Mouse (Mus musculus) thymus, adult 2 months (tissue): ENCODE results near the gene Ascl5. TPM values are rescaled to one million over a fixed set of nuclear protein-coding genes. Genes with fewer than 3 reads are reported as not detected.
A peak's percentile ranks its signal among the peaks of the same experiment; 100 is the strongest.

Source experiments
- DNase-seq: peaks from one replicate; pipeline ENCODE4 v3.0.0; 2021
- H3K27ac ChIP-seq: fragments of 200-500 bp; 2 replicates; pipeline ENCODE4 v1.5.1; 2012; ENCODE audit warnings: low read length, control low read depth; ENCODE audit not compliant: control insufficient read depth, insufficient read depth
- H3K27me3 ChIP-seq: fragments of 200-500 bp; 2 replicates; pipeline ENCODE4 v1.6.1; 2012; ENCODE audit warnings: mild to moderate bottlenecking, low read length, moderate library complexity, mixed read lengths; ENCODE audit not compliant: control insufficient read depth, insufficient read depth
- H3K36me3 ChIP-seq: fragments of 200-500 bp; 2 replicates; pipeline ENCODE4 v1.6.1; 2012; ENCODE audit warnings: mild to moderate bottlenecking, low read length, moderate library complexity; ENCODE audit not compliant: control insufficient read depth, insufficient read depth
- H3K4me1 ChIP-seq: fragments of 200-500 bp; replicated peaks from 2 replicates; pipeline ENCODE4 v1.6.1; 2012; ENCODE audit warnings: low read length; ENCODE audit not compliant: control insufficient read depth, insufficient read depth
- H3K4me3 ChIP-seq: fragments of 200-500 bp; 2 replicates; pipeline ENCODE4 v1.5.1; 2012; ENCODE audit warnings: mild to moderate bottlenecking, low read length, control low read depth, moderate library complexity; ENCODE audit not compliant: control insufficient read depth, insufficient read depth
- CTCF ChIP-seq: fragments of 200-500 bp; IDR thresholded peaks from 2 replicates; pipeline ENCODE4 v1.5.1; 2012; ENCODE audit warnings: mild to moderate bottlenecking, control low read depth, low read length, moderate library complexity, borderline replicate concordance; ENCODE audit not compliant: control insufficient read depth, poor library complexity, insufficient read depth; ENCODE audit errors: extremely low read depth
- POLR2A ChIP-seq: fragments of 200-500 bp; IDR thresholded peaks from 2 replicates; pipeline ENCODE4 v1.6.1; 2012; ENCODE audit warnings: mild to moderate bottlenecking, low read length, control low read depth, moderate library complexity; ENCODE audit not compliant: control insufficient read depth, poor library complexity, insufficient read depth; ENCODE audit errors: extremely low read depth
- WGBS: fragments of 180-500 bp; shearing (Covaris S2); methylation state at CpG from one replicate; pipeline ENCODE4 v1.1.7; 2018; 5-methylcytosine and 5-hydroxymethylcytosine counted together
- polyA plus RNA-seq: library from polyadenylated mRNA; depleted of rRNA; stranded (reverse); fragments of >200 nt; gene quantifications from 2 replicates; pipeline ENCODE4 v1.2.3, GENCODE M21; 2012; rRNA removed

Ascl5 gene
- polyA plus RNA-seq: not detected in 2 replicates

- no peak within 1 kb of the TSS for H3K27ac ChIP-seq
- no peak for DNase-seq
- H3K4me3 ChIP-seq: no peak within 1 kb of the TSS
- no peaks in the 10 kb centered on the region for H3K4me1 ChIP-seq
- peaks cover 11% of the 10 kb centered on the region; the same call in 1 of the 2 replicates for H3K27me3 ChIP-seq
- H3K36me3 ChIP-seq: no peaks in the 10 kb centered on the region
- 32% methylated on average over 29 of the region's 29 CpGs for WGBS
- TF ChIP-seq CTCF: no peak
- no peak for TF ChIP-seq POLR2A
Observed at GRCm38 (mm10) chr1:136050312-136051012, at the start of gene Ascl5. Gene Ascl5, plus strand, starts transcription at chr1:136050804.

GRCm38 (mm10) chr1:136001438-136001837, 49.2 kb upstream of the Ascl5 start:
- Histone ChIP-seq H3K27ac (no peak overlapping the region), H3K4me1 (no peaks in the 10 kb centered on the region), H3K36me3 (no peaks in the 10 kb centered on the region), H3K27me3 (no peaks in the 10 kb centered on the region), H3K4me3 (no peak overlapping the region)
- DNase-seq: no peak
- TF ChIP-seq CTCF: no peak
- TF ChIP-seq POLR2A: no peak
- WGBS: 98% methylated on average over 2 of the region's 2 CpGs

- H3K36me3 ChIP-seq: no peaks in the 10 kb centered on the region
- peaks cover 3% of the 10 kb centered on the region for H3K4me1 ChIP-seq
- DNase-seq: no peak
- 86% methylated on average over 3 of the region's 3 CpGs for WGBS
- TF ChIP-seq CTCF (no peak), POLR2A (no peak)
- no peak within 1 kb of the TSS for H3K4me3 ChIP-seq
- H3K27ac ChIP-seq: no peak within 1 kb of the TSS
- H3K27me3 ChIP-seq: peaks cover 4% of the 10 kb centered on the region; the same call in 1 of the 2 replicates
Observed at GRCm38 (mm10) chr1:136006292-136006748, 44.3 kb upstream of the Ascl5 start, which contains the start of gene Igfn1. Gene Igfn1, minus strand, starts transcription at chr1:136006342.

GRCm38 (mm10) chr1:136007211-136008158, 43.1 kb upstream of the Ascl5 start, which contains the start of gene Tmem9:
Gene Tmem9, plus strand, starts transcription at chr1:136008150.
- no peaks in the 10 kb centered on the region for H3K36me3 ChIP-seq
- WGBS: 9% methylated on average over 37 of the region's 37 CpGs
- H3K4me1 ChIP-seq: peaks cover 3% of the 10 kb centered on the region
- TF ChIP-seq CTCF (no peak), POLR2A (no peak)
- peaks cover 4% of the 10 kb centered on the region; the same call in 1 of the 2 replicates for H3K27me3 ChIP-seq
- no peak within 1 kb of the TSS for H3K27ac ChIP-seq
- peak; percentile 37 for DNase-seq
- H3K4me3 ChIP-seq: no peak within 1 kb of the TSS; the same call in 1 of the 2 replicates

- Histone ChIP-seq H3K4me3 (no peak overlapping the region), H3K27me3 (peaks cover 4% of the 10 kb centered on the region; the same call in 1 of the 2 replicates), H3K27ac (no peak overlapping the region), H3K4me1 (peaks cover 3% of the 10 kb centered on the region), H3K36me3 (no peaks in the 10 kb centered on the region)
- TF ChIP-seq POLR2A: no peak
- no peak for TF ChIP-seq CTCF
- 22% methylated on average over 8 of the region's 8 CpGs for WGBS
- DNase-seq: no peak
Observed at GRCm38 (mm10) chr1:136008159-136008533, 42.5 kb upstream of the Ascl5 start.

GRCm38 (mm10) chr1:136010247-136010646, 40.4 kb upstream of the Ascl5 start:
- H3K4me1 ChIP-seq: peaks cover 3% of the 10 kb centered on the region
- H3K36me3 ChIP-seq: no peaks in the 10 kb centered on the region
- no peak overlapping the region for H3K4me3 ChIP-seq
- no peak for TF ChIP-seq POLR2A
- TF ChIP-seq CTCF: no peak
- 87% methylated on average over 4 of the region's 4 CpGs for WGBS
- peaks cover 4% of the 10 kb centered on the region; the same call in 1 of the 2 replicates for H3K27me3 ChIP-seq
- no peak overlapping the region for H3K27ac ChIP-seq
- DNase-seq: no peak
